ENCODE assay signal across 7 mouse cellular contexts in genomic region chr5:136953015-136953414, GRCm38 (mm10). TPM values are rescaled to one million over a fixed set of nuclear protein-coding genes. Genes with fewer than 3 reads are reported as not detected.
DNase-seq lines count a peak whose midpoint lies in the region; ATAC-seq lines count a peak whose summit lies in the region.

Fis1 (plus strand) TSS chr5:136953275.

- H3K4me3 ChIP-seq in intestine, embryonic 16.5 days (ENCODE audit: low read length) = peak within 1 kb of the TSS; percentile 69
- peak within 1 kb of the TSS; percentile 80 for H3K4me3 ChIP-seq in midbrain, embryonic 11.5 days (ENCODE audit: low read depth, low read length)

- intact Hi-C loops in left cerebral cortex, postnatal 36 days (cut with DNase I) = no loop called here

- H3K27ac ChIP-seq in intestine, embryonic 16.5 days (ENCODE audit: low read length) = peak within 1 kb of the TSS; percentile 67
- peak within 1 kb of the TSS; percentile 54; the same call in 1 of the 2 replicates for H3K27ac ChIP-seq in midbrain, embryonic 11.5 days (ENCODE audit: low read depth, low read length)

- peaks cover 8% of the 10 kb centered on the region; the same call in 1 of the 2 replicates for H3K4me1 ChIP-seq in intestine, embryonic 16.5 days (ENCODE audit: control insufficient read depth, insufficient read depth, low read length)
- H3K4me1 ChIP-seq in midbrain, embryonic 11.5 days (ENCODE audit: control insufficient read depth, insufficient read depth, low read length) = peaks cover 8% of the 10 kb centered on the region

- peak; percentile 98 for DNase-seq in adrenal gland, adult 2 months
- peak; percentile 94 for DNase-seq in embryo, embryonic 11.5 days (ENCODE audit: low read depth, low spot score)
- DNase-seq in gastrocnemius, postnatal 4 days (ENCODE audit: low spot score in 2 of 2) = peak; percentile 93 to 97
- peak; percentile 93 to 94 for DNase-seq in left cerebral cortex, postnatal 36 days (ENCODE audit: low spot score in 2 of 2)
- DNase-seq in midbrain, embryonic 11.5 days (ENCODE audit: low spot score, missing footprints) = peak; percentile 99
- DNase-seq in skeletal muscle tissue, adult 2 months (ENCODE audit: low read depth, low spot score) = peak; percentile 95

- peak within 1 kb of the TSS; percentile 77 for H3K9ac ChIP-seq in intestine, embryonic 16.5 days (ENCODE audit: low read depth, low read length)
- peak within 1 kb of the TSS; percentile 89 for H3K9ac ChIP-seq in midbrain, embryonic 11.5 days (ENCODE audit: low read length)

- ATAC-seq in intestine, embryonic 16.5 days = peak; percentile 99
- peak; percentile 99 for ATAC-seq in midbrain, embryonic 11.5 days (ENCODE audit: low FRiP score)

- H3K36me3 ChIP-seq in intestine, embryonic 16.5 days (ENCODE audit: control insufficient read depth, insufficient read depth, low read length) = no peaks in the 10 kb centered on the region
- H3K36me3 ChIP-seq in midbrain, embryonic 11.5 days (ENCODE audit: control insufficient read depth, insufficient read depth, low read length) = no peaks in the 10 kb centered on the region; the same call in 1 of the 2 replicates

- H3K4me2 ChIP-seq in intestine, embryonic 16.5 days (ENCODE audit: low read depth, low read length) = peak within 1 kb of the TSS; percentile 54
- H3K4me2 ChIP-seq in midbrain, embryonic 11.5 days = peak within 1 kb of the TSS; percentile 78

- no peaks in the 10 kb centered on the region for H3K27me3 ChIP-seq in intestine, embryonic 16.5 days (replicated peaks; ENCODE audit: control insufficient read depth, insufficient read depth, low read length)
- no peaks in the 10 kb centered on the region for H3K27me3 ChIP-seq in midbrain, embryonic 11.5 days (ENCODE audit: control insufficient read depth, insufficient read depth, low read length)

- no peaks in the 10 kb centered on the region for H3K9me3 ChIP-seq in intestine, embryonic 16.5 days (ENCODE audit: control insufficient read depth, low read length)
- H3K9me3 ChIP-seq in midbrain, embryonic 11.5 days (ENCODE audit: control insufficient read depth, low read length) = no peaks in the 10 kb centered on the region

- WGBS in intestine, embryonic 16.5 days = 0% methylated on average over 23 of the region's 23 CpGs
- WGBS in midbrain, embryonic 11.5 days = 1% methylated on average over 23 of the region's 23 CpGs

RNA-seq across cellular contexts. Expression of gene Fis1, which starts in this region (rescaled TPM):
- 100 to 1,000 TPM; 143 to 225 TPM for total RNA-seq in adrenal gland, adult 2 months (2021)
- 136 and 184 TPM in 2 replicates for polyA plus RNA-seq in adrenal gland, adult 2 months (2012; rRNA removed)
- total RNA-seq in gastrocnemius, postnatal 4 days (2021) = 100 to 1,000 TPM; 150 to 163 TPM
- 271 and 281 TPM in 2 replicates for polyA plus RNA-seq in intestine, embryonic 16.5 days (2015; fragmentation: Nextera tagmentation; extraction: Ambion mirVana)
- 100 to 1,000 TPM; 250 to 282 TPM for total RNA-seq in left cerebral cortex, postnatal 36 days (2021)
- 320 and 332 TPM in 2 replicates for polyA plus RNA-seq in midbrain, embryonic 11.5 days (2014; fragmentation: Nextera tagmentation; extraction: Ambion mirVana)

Comparison
In these comparisons a context has a peak if more than half of its experiments do, and no peak if none do; other contexts are left out.
1. Peak in every context shown above with its lines: DNase-seq, ATAC-seq, H3K4me3 ChIP-seq and H3K27ac ChIP-seq.